Mouse (Mus musculus): Measurements from ENCODE around the gene Pacsin2. TPM values are rescaled to one million over a fixed set of nuclear protein-coding genes. Genes with fewer than 3 reads are reported as not detected.
A peak's percentile ranks its signal among the peaks of the same experiment; 100 is the strongest.
"Not testable (repeated sequence)": the region's sequence is repeated elsewhere in the genome, so short reads cannot be mapped to it uniquely, and the experiment has no call there.

Pacsin2 gene
- 85.4 and 92.0 TPM in 2 replicates for polyA plus RNA-seq (2015; fragmentation: Nextera tagmentation; extraction: Ambion mirVana)

DNA sequence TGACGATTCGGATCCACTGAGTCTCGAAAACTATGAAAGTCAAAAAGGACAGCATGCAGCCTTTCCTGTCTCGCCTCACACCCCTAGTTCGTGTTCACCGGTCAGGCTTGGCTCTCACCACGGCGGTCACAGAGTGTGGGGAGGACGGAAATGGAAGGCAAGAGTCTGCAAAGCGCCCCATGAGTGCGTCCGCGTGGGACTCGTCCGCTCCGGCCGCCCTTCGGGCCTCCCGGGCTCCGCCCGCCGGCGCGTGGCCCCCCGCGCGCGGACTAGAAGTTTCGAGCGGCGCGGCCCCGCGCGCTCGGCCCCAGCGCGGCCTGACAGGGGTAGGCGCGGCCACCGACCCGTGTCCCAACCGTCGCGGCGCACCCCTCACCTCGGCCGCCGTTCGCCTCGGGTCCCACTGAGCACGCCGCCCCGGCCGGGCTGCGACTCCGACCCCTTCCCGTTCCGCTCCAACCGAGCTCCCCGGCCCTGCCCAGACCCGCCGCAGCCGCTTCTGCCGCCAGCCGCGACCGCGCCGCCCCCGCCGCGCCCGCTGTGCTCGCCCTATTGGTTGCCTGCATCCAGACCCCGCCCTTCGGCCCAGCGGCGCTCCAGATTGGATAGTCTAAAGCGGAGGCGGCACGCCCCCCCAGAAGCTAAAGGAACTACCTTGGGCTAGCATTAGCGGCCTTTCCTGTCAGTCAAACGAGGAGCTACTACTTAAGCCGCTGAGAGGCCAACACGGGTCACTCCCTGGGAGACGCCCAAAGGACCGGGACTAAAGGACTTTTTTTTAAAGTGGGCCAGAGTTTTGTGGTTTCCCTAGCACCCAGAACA, at the start of gene Pacsin2:
Gene Pacsin2 (minus strand): TSS at position 524 of the 822 bp plus-strand sequence.
- Histone ChIP-seq H3K9me3 (ENCODE audit: low read length) (no peaks in the 10 kb centered on the region), H3K27ac (ENCODE audit: low read length) (peak within 1 kb of the TSS; percentile 77), H3K27me3 (ENCODE audit: insufficient read depth, low read length) (no peaks in the 10 kb centered on the region), H3K4me3 (ENCODE audit: low read length) (peak within 1 kb of the TSS; percentile 84), H3K4me2 (replicated peaks; ENCODE audit: low read depth, low read length) (peak within 1 kb of the TSS; percentile 95), H3K36me3 (ENCODE audit: insufficient read depth, low read length) (no peaks in the 10 kb centered on the region), H3K4me1 (ENCODE audit: insufficient read depth, low read length) (peaks cover 20% of the 10 kb centered on the region), H3K9ac (replicated peaks; ENCODE audit: low read length) (peak within 1 kb of the TSS; percentile 92)
- peak; percentile 99 for ATAC-seq (ENCODE audit: low FRiP score, low TSS enrichment)
- WGBS: under 1% methylated on average over 66 of the region's 88 CpGs

DNA sequence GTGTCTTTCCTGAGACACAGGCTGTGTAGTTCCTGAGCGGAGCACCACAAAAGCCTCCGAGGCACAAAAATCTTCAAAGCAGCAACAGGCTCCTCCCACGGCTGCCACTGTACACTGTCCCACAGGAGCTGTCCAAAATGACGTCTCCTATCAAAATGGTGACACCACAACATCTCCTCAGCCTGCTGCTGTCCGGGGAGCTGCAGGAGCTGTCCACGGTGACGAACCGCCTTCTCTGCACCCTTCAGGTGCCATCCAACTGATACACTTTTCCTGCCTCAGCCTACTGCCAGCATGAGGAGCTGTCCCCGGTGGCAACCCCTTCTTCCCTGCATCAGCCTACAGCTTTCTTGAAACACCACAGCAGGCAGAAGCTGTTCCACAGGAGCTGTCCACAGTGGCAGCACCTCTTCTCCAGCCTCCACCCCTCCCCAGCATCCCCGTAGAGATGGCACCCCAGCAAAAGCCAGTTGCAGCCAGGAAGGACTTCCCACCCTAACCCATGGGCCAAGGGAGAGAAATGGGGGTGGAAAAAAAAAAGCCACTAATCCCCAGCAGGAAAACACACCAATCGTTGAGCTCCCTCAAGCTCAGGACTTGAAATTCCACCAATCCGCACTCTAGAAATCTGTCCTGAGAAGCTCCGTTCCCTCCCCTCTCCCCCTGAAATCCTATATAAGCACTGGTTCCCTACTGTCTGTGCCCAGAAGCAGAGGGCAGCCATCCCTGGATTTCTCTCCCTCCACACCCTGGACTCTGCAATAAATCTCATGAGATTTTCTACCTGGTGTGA, 48.3 kb upstream of the Pacsin2 start:
- Histone ChIP-seq H3K4me2 (replicated peaks; ENCODE audit: low read depth, low read length) (no peak overlapping the region), H3K4me1 (ENCODE audit: insufficient read depth, low read length) (peaks cover 9% of the 10 kb centered on the region), H3K4me3 (ENCODE audit: low read length) (no peak overlapping the region), H3K27ac (ENCODE audit: low read length) (no peak overlapping the region), H3K9me3 (ENCODE audit: low read length) (no peaks in the 10 kb centered on the region), H3K27me3 (ENCODE audit: insufficient read depth, low read length) (no peaks in the 10 kb centered on the region), H3K36me3 (ENCODE audit: insufficient read depth, low read length) (no peaks in the 10 kb centered on the region), H3K9ac (replicated peaks; ENCODE audit: low read length) (no peak overlapping the region)
- WGBS: 68% methylated on average over 13 of the region's 13 CpGs
- no peak for ATAC-seq (ENCODE audit: low FRiP score, low TSS enrichment)

DNA sequence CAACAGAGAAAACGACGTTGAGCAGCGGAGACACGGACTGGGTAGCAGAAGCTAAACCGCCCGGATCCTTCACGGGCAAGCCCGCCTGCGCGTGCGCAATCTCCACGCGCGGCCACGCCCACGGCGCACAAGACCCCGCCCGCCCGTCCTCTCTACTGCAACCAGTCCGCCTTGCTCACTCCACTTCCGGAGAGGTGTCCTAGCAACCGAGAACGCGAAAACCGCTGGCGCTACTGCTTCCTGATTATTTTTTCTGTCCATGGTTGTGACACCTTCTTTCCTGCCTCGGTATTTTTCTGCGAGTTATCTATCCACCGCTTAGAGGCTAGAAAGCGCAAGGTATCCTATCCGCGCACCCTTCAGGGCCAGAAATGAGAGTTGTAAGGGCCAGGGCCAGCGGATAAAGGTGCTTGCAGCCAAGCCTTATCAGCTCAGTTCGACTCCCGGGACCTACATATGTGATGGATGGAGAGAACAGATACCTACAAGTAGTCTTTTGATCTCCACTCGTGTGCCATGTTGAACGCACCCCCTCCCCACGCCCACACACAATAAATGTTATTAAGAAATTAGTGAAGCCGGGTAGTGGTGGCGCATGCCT, 46.5 kb upstream of the Pacsin2 start, which contains the start of gene Ttll1:
Gene Ttll1 (minus strand): TSS at position 89 of the 601 bp plus-strand sequence.
- 13% methylated on average over 41 of the region's 41 CpGs for WGBS
- ATAC-seq (ENCODE audit: low FRiP score, low TSS enrichment): peak; percentile 95
- H3K27ac ChIP-seq (ENCODE audit: low read length): peak within 1 kb of the TSS; percentile 57; the same call in 1 of the 2 replicates

DNA sequence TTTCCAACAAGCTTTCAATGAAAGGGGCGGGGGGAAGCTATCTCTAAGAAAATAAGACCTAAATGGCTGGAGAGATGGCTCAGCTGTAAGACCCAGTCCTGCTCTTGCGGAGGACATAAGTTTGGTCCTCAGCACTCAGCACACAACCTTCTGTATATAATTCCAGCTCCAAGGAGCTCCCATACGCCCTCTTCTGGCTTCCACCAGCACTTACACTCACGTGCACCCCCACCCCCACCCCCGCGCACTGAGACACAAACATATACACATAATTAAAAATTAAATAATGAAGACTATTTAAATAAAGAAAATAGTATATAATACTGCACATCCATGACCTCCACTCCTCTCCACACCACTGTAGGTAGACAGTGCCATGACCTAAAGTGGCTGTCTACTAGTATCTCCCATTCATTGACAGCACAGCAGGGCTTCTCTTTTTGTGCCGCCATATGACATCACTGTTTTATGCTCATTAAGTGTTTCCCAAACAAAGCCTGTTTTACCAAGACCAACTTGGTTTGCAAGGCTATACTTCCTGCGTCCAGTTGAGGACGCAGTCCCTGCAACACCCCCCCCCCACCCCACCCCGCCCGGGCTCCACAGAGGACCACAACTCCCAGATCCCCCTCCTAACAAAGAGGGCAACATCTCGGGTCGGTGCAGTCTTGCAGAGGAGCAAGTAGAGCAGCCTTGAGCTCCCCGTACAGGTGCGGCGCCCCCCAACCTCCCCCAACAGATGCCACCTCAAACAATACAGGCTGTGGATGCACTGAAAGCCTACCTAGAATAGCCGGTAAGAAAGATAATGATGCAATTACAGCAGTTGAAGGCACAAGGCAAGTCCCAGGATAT, 45.8 kb upstream of the Pacsin2 start:
- WGBS: 25% methylated on average over 17 of the region's 17 CpGs
- Histone ChIP-seq H3K27me3 (ENCODE audit: insufficient read depth, low read length) (no peaks in the 10 kb centered on the region), H3K4me2 (replicated peaks; ENCODE audit: low read depth, low read length) (peak overlapping the region; percentile 83), H3K27ac (ENCODE audit: low read length) (peak overlapping the region; percentile 57; the same call in 1 of the 2 replicates), H3K36me3 (ENCODE audit: insufficient read depth, low read length) (no peaks in the 10 kb centered on the region), H3K4me3 (ENCODE audit: low read length) (peak overlapping the region; percentile 69), H3K4me1 (ENCODE audit: insufficient read depth, low read length) (peaks cover 9% of the 10 kb centered on the region), H3K9ac (replicated peaks; ENCODE audit: low read length) (peak overlapping the region; percentile 66), H3K9me3 (ENCODE audit: low read length) (no peaks in the 10 kb centered on the region)
- ATAC-seq (ENCODE audit: low FRiP score, low TSS enrichment): peak; percentile 74

More for the DNA sequence above, 46.5 kb upstream of the Pacsin2 start, which contains the start of gene Ttll1:
- no peaks in the 10 kb centered on the region for H3K9me3 ChIP-seq (ENCODE audit: low read length)
- no peaks in the 10 kb centered on the region for H3K36me3 ChIP-seq (ENCODE audit: insufficient read depth, low read length)
- peak within 1 kb of the TSS; percentile 66 for H3K9ac ChIP-seq (replicated peaks; ENCODE audit: low read length)
- H3K4me1 ChIP-seq (ENCODE audit: insufficient read depth, low read length): peaks cover 9% of the 10 kb centered on the region
- peak within 1 kb of the TSS; percentile 69 for H3K4me3 ChIP-seq (ENCODE audit: low read length)
- H3K27me3 ChIP-seq (ENCODE audit: insufficient read depth, low read length): no peaks in the 10 kb centered on the region
- H3K4me2 ChIP-seq (replicated peaks; ENCODE audit: low read depth, low read length): peak within 1 kb of the TSS; percentile 83

DNA sequence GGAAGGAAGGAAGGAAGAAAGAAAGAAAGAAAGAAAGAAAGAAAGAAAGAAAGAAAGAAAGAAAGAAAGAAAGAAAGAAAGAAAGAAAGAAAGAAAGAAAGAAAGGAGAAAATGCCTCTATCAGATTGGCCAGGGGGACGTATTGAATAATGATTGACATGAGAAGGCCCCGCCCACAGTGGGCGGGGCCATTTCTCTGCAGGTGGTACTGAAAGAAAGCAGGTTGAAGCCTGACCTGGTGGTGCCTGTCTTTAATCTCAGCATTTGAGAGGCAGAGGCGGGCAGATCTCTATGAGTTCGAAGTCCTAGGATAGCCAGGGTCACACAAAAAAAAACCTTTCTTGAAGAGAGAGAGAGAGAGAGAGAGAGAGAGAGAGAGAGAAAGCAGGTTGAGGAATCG, 37.1 kb upstream of the Pacsin2 start:
- not testable (repeated sequence) for H3K4me2 ChIP-seq (replicated peaks; ENCODE audit: low read depth, low read length); H3K4me3 ChIP-seq (ENCODE audit: low read length); ATAC-seq (ENCODE audit: low FRiP score, low TSS enrichment); H3K27me3 ChIP-seq (ENCODE audit: insufficient read depth, low read length); H3K9ac ChIP-seq (replicated peaks; ENCODE audit: low read length); H3K27ac ChIP-seq (ENCODE audit: low read length); H3K9me3 ChIP-seq (ENCODE audit: low read length); H3K4me1 ChIP-seq (ENCODE audit: insufficient read depth, low read length)
- peaks cover 29% of the 10 kb centered on the region for H3K36me3 ChIP-seq (ENCODE audit: insufficient read depth, low read length)
- WGBS: 81% methylated on average over 6 of the region's 6 CpGs

DNA sequence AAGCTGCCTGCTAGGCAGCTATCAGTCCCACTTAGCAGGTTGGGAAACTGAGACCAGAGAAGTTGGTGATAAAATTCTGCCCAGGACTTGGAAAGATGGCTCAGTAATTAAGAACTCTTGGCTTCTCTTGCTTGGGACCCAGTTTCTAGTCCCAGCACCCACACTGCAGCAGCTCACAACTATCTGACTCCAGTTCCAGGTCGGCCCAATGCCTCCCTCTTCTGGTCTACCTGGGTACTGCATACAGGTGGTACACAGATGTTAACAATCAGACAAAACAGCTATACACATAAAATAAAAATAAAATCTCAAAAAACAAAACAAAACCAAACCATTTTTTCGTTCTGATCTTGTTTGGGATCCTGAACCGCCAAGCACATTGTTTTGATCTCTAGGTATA, 35.9 kb upstream of the Pacsin2 start:
- 62% methylated on average over 3 of the region's 3 CpGs for WGBS
- Histone ChIP-seq H3K9me3 (ENCODE audit: low read length) (no peaks in the 10 kb centered on the region), H3K4me1 (ENCODE audit: insufficient read depth, low read length) (no peaks in the 10 kb centered on the region), H3K27me3 (ENCODE audit: insufficient read depth, low read length) (no peaks in the 10 kb centered on the region), H3K36me3 (ENCODE audit: insufficient read depth, low read length) (peaks cover 35% of the 10 kb centered on the region), H3K4me3 (ENCODE audit: low read length) (no peak overlapping the region), H3K4me2 (replicated peaks; ENCODE audit: low read depth, low read length) (no peak overlapping the region), H3K9ac (replicated peaks; ENCODE audit: low read length) (no peak overlapping the region), H3K27ac (ENCODE audit: low read length) (no peak overlapping the region)
- no peak for ATAC-seq (ENCODE audit: low FRiP score, low TSS enrichment)

DNA sequence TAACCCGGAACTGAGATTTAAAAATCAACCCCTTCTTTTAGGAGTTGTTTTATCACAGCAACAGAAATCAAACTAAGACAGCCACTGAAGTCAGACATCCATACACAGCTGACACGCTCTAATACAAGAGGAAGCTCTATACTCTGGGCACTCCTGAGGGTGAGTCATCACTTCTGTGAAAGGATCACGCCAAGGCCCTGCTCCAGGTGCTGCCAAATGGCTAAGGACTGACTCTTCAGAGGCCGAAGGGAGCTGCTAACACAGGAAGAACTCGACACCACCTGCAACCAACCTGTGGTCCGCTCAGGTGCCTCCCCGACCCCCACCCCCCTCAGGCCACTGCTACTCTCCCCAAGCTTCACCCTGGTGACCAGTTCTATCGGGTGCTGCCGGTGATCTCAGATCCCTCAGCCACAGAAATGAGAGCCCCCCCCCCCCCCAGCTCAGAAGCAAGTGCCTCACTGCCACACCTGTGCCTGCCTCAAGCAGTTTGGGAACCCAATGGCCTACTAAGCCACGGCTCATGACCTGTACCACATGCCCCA, 34.9 kb upstream of the Pacsin2 start:
- H3K4me1 ChIP-seq (ENCODE audit: insufficient read depth, low read length): no peaks in the 10 kb centered on the region
- H3K9ac ChIP-seq (replicated peaks; ENCODE audit: low read length): no peak overlapping the region
- no peak for ATAC-seq (ENCODE audit: low FRiP score, low TSS enrichment)
- WGBS: 93% methylated on average over 10 of the region's 10 CpGs
- H3K27me3 ChIP-seq (ENCODE audit: insufficient read depth, low read length): no peaks in the 10 kb centered on the region
- no peaks in the 10 kb centered on the region for H3K9me3 ChIP-seq (ENCODE audit: low read length)
- H3K4me3 ChIP-seq (ENCODE audit: low read length): no peak overlapping the region
- no peak overlapping the region for H3K4me2 ChIP-seq (replicated peaks; ENCODE audit: low read depth, low read length)
- peaks cover 37% of the 10 kb centered on the region for H3K36me3 ChIP-seq (ENCODE audit: insufficient read depth, low read length)
- no peak overlapping the region for H3K27ac ChIP-seq (ENCODE audit: low read length)

DNA sequence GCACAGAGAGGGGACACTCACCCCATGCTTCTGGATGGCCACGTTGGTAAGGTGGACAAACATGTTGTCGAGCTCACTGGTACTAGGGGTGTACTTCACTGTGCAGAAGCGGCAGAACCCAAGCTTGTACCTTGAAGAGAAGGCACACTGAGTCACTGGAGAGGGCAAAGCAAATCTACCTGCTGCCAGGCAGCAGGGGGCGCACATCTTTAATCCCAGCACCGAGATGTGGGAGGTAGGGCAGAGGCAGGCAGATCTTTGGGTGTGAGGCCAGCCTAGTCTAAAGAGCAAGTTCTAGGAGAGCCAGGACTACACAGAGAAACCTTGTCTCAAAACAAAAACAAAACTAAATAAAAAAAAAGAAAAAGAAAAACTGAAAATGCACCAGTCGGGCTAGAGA, 32.9 kb upstream of the Pacsin2 start:
- ATAC-seq (ENCODE audit: low FRiP score, low TSS enrichment): no peak
- Histone ChIP-seq H3K27ac (ENCODE audit: low read length) (no peak overlapping the region), H3K9me3 (ENCODE audit: low read length) (no peaks in the 10 kb centered on the region), H3K27me3 (ENCODE audit: insufficient read depth, low read length) (no peaks in the 10 kb centered on the region), H3K9ac (replicated peaks; ENCODE audit: low read length) (no peak overlapping the region), H3K4me1 (ENCODE audit: insufficient read depth, low read length) (no peaks in the 10 kb centered on the region), H3K36me3 (ENCODE audit: insufficient read depth, low read length) (peaks cover 33% of the 10 kb centered on the region), H3K4me2 (replicated peaks; ENCODE audit: low read depth, low read length) (no peak overlapping the region), H3K4me3 (ENCODE audit: low read length) (no peak overlapping the region)
- WGBS: 95% methylated on average over 6 of the region's 6 CpGs

Measured in kidney, embryonic 16.5 days (tissue).